Mouse (Mus musculus) midbrain, embryonic 13.5 days (tissue): Measurements from ENCODE around the gene Ubap2l. TPM values are rescaled to one million over a fixed set of nuclear protein-coding genes. Genes with fewer than 3 reads are reported as not detected.
A peak's percentile ranks its signal among the peaks of the same experiment; 100 is the strongest.

ENCODE experiments used
- ATAC-seq: fragments of 200-750 bp; cut with Nextera tagmentation; 2 replicates; pipeline ENCODE4 v1.8.0; 2017; ENCODE audit warnings: mild to moderate bottlenecking, moderate TSS enrichment, moderate library complexity
- H3K27ac ChIP-seq: fragments of 300-500 bp; sonication (generic); 2 replicates; pipeline ENCODE4 v1.5.1; 2015; ENCODE audit warnings: inconsistent platforms, mild to moderate bottlenecking, moderate library complexity
- H3K27me3 ChIP-seq: fragments of 300-500 bp; sonication (generic); 2 replicates; pipeline ENCODE4 v1.6.1; 2015; ENCODE audit warnings: mild to moderate bottlenecking, inconsistent platforms
- H3K36me3 ChIP-seq: fragments of 300-500 bp; sonication (generic); 2 replicates; pipeline ENCODE4 v1.6.1; 2015; ENCODE audit warnings: mild to moderate bottlenecking, inconsistent platforms
- H3K4me1 ChIP-seq: fragments of 300-500 bp; sonication (generic); replicated peaks from 2 replicates; pipeline ENCODE4 v1.6.1; 2015; ENCODE audit warnings: inconsistent platforms
- H3K4me2 ChIP-seq: fragments of 300-500 bp; sonication (generic); replicated peaks from 2 replicates; pipeline ENCODE4 v1.6.1; 2015; ENCODE audit warnings: moderate library complexity, mild to moderate bottlenecking, inconsistent platforms
- H3K4me3 ChIP-seq: fragments of 300-500 bp; sonication (generic); replicated peaks from 2 replicates; pipeline ENCODE4 v1.5.1; 2015; ENCODE audit warnings: mild to moderate bottlenecking, inconsistent platforms
- H3K9ac ChIP-seq: fragments of 300-500 bp; sonication (generic); replicated peaks from 2 replicates; pipeline ENCODE4 v1.6.1; 2015; ENCODE audit warnings: mild to moderate bottlenecking, inconsistent platforms
- H3K9me3 ChIP-seq: fragments of 300-500 bp; sonication (generic); 2 replicates; pipeline ENCODE4 v1.6.1; 2016; ENCODE audit warnings: mild to moderate bottlenecking, inconsistent platforms
- WGBS: fragments of 180-500 bp; shearing (Covaris S2); methylation state at CpG from one replicate; pipeline ENCODE4 v1.1.7; 2015; 5-methylcytosine and 5-hydroxymethylcytosine counted together
- microRNA counts: library from miRNA; unstranded; fragments of <30 nt; microRNA quantifications from one replicate; lab custom pipeline; 2016
- microRNA-seq: library from miRNA; unstranded; fragments of <30 nt; microRNA quantifications from one replicate; pipeline ENCODE4, GENCODE M21; 2016
- polyA plus RNA-seq: library from polyadenylated mRNA; unstranded; fragments of >200 nt; fragmentation: Nextera tagmentation; extraction: Ambion mirVana; gene quantifications from 2 replicates; pipeline ENCODE4 v1.2.1, GENCODE M21; 2015

Ubap2l gene
- polyA plus RNA-seq, 1 experiment from 2014 or later = 170 TPM

- Histone ChIP-seq H3K27ac (peak overlapping the region; percentile 94), H3K9ac (peak overlapping the region; percentile 97), H3K4me3 (peak overlapping the region; percentile 93), H3K36me3 (peaks cover 12% of the 10 kb centered on the region), H3K4me1 (peaks cover 60% of the 10 kb centered on the region), H3K27me3 (no peaks in the 10 kb centered on the region), H3K9me3 (no peaks in the 10 kb centered on the region), H3K4me2 (peak overlapping the region; percentile 97)
- under 1% methylated on average over 29 of the region's 30 CpGs for WGBS
- ATAC-seq = peak; percentile 44
Observed at GRCm38 (mm10) chr3:89962751-89963220, 89.6 kb downstream of the Ubap2l start.

- 8% methylated on average over 14 of the region's 14 CpGs for WGBS
- no peak for ATAC-seq
- H3K9ac ChIP-seq = peak overlapping the region; percentile 97
Observed at GRCm38 (mm10) chr3:89962059-89962750, 90.2 kb downstream of the Ubap2l start.

GRCm38 (mm10) chr3:89961436-89961835 is 91.0 kb downstream of the Ubap2l start:
- peak overlapping the region; percentile 93 for H3K4me3 ChIP-seq
- H3K36me3 ChIP-seq = peaks cover 26% of the 10 kb centered on the region
- H3K9ac ChIP-seq = peak overlapping the region; percentile 97
- peak overlapping the region; percentile 94; the same call in 1 of the 2 replicates for H3K27ac ChIP-seq
- no peaks in the 10 kb centered on the region for H3K9me3 ChIP-seq
- H3K4me1 ChIP-seq = peaks cover 60% of the 10 kb centered on the region
- H3K27me3 ChIP-seq = no peaks in the 10 kb centered on the region
- H3K4me2 ChIP-seq = peak overlapping the region; percentile 97
- WGBS = 55% methylated on average over 4 of the region's 4 CpGs
- no peak for ATAC-seq

More at GRCm38 (mm10) chr3:89962059-89962750, 90.2 kb downstream of the Ubap2l start:
- peak overlapping the region; percentile 93 for H3K4me3 ChIP-seq
- H3K9me3 ChIP-seq = no peaks in the 10 kb centered on the region
- H3K27me3 ChIP-seq = no peaks in the 10 kb centered on the region
- peak overlapping the region; percentile 94 for H3K27ac ChIP-seq
- H3K36me3 ChIP-seq = peaks cover 18% of the 10 kb centered on the region
- peak overlapping the region; percentile 97 for H3K4me2 ChIP-seq
- peaks cover 60% of the 10 kb centered on the region for H3K4me1 ChIP-seq

GRCm38 (mm10) chr3:89960469-89960868 is 92.0 kb downstream of the Ubap2l start:
- ATAC-seq = peak; percentile 92
- Histone ChIP-seq H3K4me1 (peaks cover 57% of the 10 kb centered on the region), H3K27me3 (no peaks in the 10 kb centered on the region), H3K4me2 (peak overlapping the region; percentile 97), H3K36me3 (peaks cover 36% of the 10 kb centered on the region), H3K9me3 (no peaks in the 10 kb centered on the region), H3K27ac (peak overlapping the region; percentile 65), H3K9ac (peak overlapping the region; percentile 97), H3K4me3 (peak overlapping the region; percentile 93)
- WGBS = under 1% methylated on average over 27 of the region's 30 CpGs

GRCm38 (mm10) chr3:89959435-89959834 is 93.0 kb downstream of the Ubap2l start:
- WGBS = 68% methylated on average over 4 of the region's 4 CpGs

GRCm38 (mm10) chr3:89957880-89958279 is 94.5 kb downstream of the Ubap2l start:
- H3K27ac ChIP-seq = no peak overlapping the region
- no peak for ATAC-seq
- H3K27me3 ChIP-seq = no peaks in the 10 kb centered on the region
- peaks cover 41% of the 10 kb centered on the region for H3K4me1 ChIP-seq
- H3K9me3 ChIP-seq = no peaks in the 10 kb centered on the region
- 95% methylated on average over 9 of the region's 9 CpGs for WGBS
- no peak overlapping the region for H3K9ac ChIP-seq
- H3K4me2 ChIP-seq = no peak overlapping the region
- peaks cover 56% of the 10 kb centered on the region for H3K36me3 ChIP-seq
- H3K4me3 ChIP-seq = no peak overlapping the region

More at GRCm38 (mm10) chr3:89959435-89959834, 93.0 kb downstream of the Ubap2l start:
- ATAC-seq = no peak
- H3K9me3 ChIP-seq = no peaks in the 10 kb centered on the region
- peaks cover 41% of the 10 kb centered on the region for H3K36me3 ChIP-seq
- no peaks in the 10 kb centered on the region for H3K27me3 ChIP-seq
- peak overlapping the region; percentile 97 for H3K9ac ChIP-seq
- peak overlapping the region; percentile 93 for H3K4me3 ChIP-seq
- peak overlapping the region; percentile 97 for H3K4me2 ChIP-seq
- 0 out of 2 replicates have a peak overlapping the region, but pooled peaks have one; percentile 36 for H3K27ac ChIP-seq
- H3K4me1 ChIP-seq = peaks cover 48% of the 10 kb centered on the region

GRCm38 (mm10) chr3:89956177-89956971 is 96.1 kb downstream of the Ubap2l start:
- Histone ChIP-seq H3K4me3 (no peak overlapping the region), H3K4me2 (no peak overlapping the region), H3K9ac (no peak overlapping the region), H3K27ac (no peak overlapping the region), H3K4me1 (peaks cover 30% of the 10 kb centered on the region), H3K9me3 (no peaks in the 10 kb centered on the region), H3K36me3 (peaks cover 71% of the 10 kb centered on the region), H3K27me3 (no peaks in the 10 kb centered on the region)
- no peak for ATAC-seq
- WGBS = 97% methylated on average over 7 of the region's 7 CpGs

- Histone ChIP-seq H3K27me3 (no peaks in the 10 kb centered on the region), H3K9ac (no peak overlapping the region), H3K4me3 (no peak overlapping the region), H3K4me1 (peaks cover under 1% of the 10 kb centered on the region; the same call in 1 of the 2 replicates), H3K27ac (no peak overlapping the region), H3K36me3 (peaks cover 95% of the 10 kb centered on the region), H3K4me2 (no peak overlapping the region), H3K9me3 (no peaks in the 10 kb centered on the region)
- ATAC-seq = no peak
- 5% methylated on average over 4 of the region's 4 CpGs for WGBS
Observed at GRCm38 (mm10) chr3:89953420-89953819, 99.0 kb downstream of the Ubap2l start.

MicroRNAs encoded within 50 kb of the gene (microRNA counts, 519-probe panel; counts per million panel counts)
- microRNA mmu-miR-190b (lab: Ali Mortazavi, UCI) = 4,741 counts per million, percentile 84 among the panel's probes with 10 or more counts

Small RNA genes within 50 kb of the gene (microRNA-seq; reads per million reads assigned to microRNA genes)
- gene Mir190b (30.1 reads per million, percentile 40 among the genes with 10 or more reads in this experiment), gene Mir7669 (0.62 reads per million)

Other genes with a start within 250 kb of the Ubap2l start
- gene She, start 221.3 kb downstream of the Ubap2l start, polyA plus RNA-seq = 1.1 and 1.6 TPM in 2 replicates
- 0.44 and 0.46 TPM in 2 replicates for gene Il6ra, start 139.4 kb downstream of the Ubap2l start, polyA plus RNA-seq
- 11.7 and 12.6 TPM in 2 replicates for gene Atp8b2, start 89.1 kb downstream of the Ubap2l start, polyA plus RNA-seq
- gene Hax1, start 53.8 kb downstream of the Ubap2l start, polyA plus RNA-seq = 139 and 148 TPM in 2 replicates
- gene 4933434E20Rik, start 992 bp downstream of the Ubap2l start, polyA plus RNA-seq = 241 and 251 TPM in 2 replicates
- gene Tpm3, start 20.0 kb upstream of the Ubap2l start, polyA plus RNA-seq = 396 and 421 TPM in 2 replicates
- 0.34 and 0.45 TPM in 2 replicates for gene Nup210l, start 51.5 kb upstream of the Ubap2l start, polyA plus RNA-seq
- 1,033 and 1,129 TPM in 2 replicates for gene Rps27, start 161.0 kb upstream of the Ubap2l start, polyA plus RNA-seq
- gene Rab13, start 161.1 kb upstream of the Ubap2l start, polyA plus RNA-seq = 19.9 and 25.6 TPM in 2 replicates
- gene Jtb, start 179.0 kb upstream of the Ubap2l start, polyA plus RNA-seq = 90.2 and 97.6 TPM in 2 replicates
- gene Creb3l4, start 190.9 kb upstream of the Ubap2l start, polyA plus RNA-seq = 3.3 and 3.4 TPM in 2 replicates
- gene Slc39a1, start 195.5 kb upstream of the Ubap2l start, polyA plus RNA-seq = 57.0 and 60.9 TPM in 2 replicates
- gene Crtc2, start 201.5 kb upstream of the Ubap2l start, polyA plus RNA-seq = 16.9 and 21.4 TPM in 2 replicates
- gene Dennd4b, start 212.6 kb upstream of the Ubap2l start, polyA plus RNA-seq = 5.9 and 6.6 TPM in 2 replicates
- 15.1 and 16.0 TPM in 2 replicates for gene Gatad2b, start 240.6 kb upstream of the Ubap2l start, polyA plus RNA-seq